Comparison of ENCODE assay signal across 8 mouse cellular contexts in the genomic region with DNA sequence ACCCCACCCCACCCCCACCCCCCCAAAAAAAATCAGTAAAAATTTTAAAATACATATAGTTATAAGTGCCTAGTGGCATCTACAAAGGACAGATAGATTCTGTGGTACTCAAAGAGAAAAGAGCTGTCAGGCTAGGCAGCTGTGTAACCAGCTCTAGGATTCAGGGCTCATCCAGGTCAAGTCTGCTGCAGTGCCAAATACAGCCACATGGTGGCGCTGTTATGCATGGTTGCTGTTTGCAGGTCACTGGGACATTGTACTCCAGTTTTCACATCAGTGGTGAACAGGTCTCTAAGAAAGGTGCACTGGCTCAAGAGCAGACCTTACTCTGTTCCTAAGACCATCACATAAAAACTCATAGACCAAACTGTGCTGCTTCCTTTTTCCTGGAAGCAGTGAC. TPM values are rescaled to one million over a fixed set of nuclear protein-coding genes. Genes with fewer than 3 reads are reported as not detected.
DNase-seq lines count a peak whose midpoint lies in the region; ATAC-seq and TF ChIP-seq lines count a peak whose summit lies in the region.

No protein-coding gene starts in this region.

- H3K9me3 ChIP-seq in hindbrain, postnatal 0 days (ENCODE audit: low read length) = no peaks in the 10 kb centered on the region

- H3K9ac ChIP-seq in hindbrain, postnatal 0 days (replicated peaks; ENCODE audit: low read length) = no peak overlapping the region

- POLR2A ChIA-PET in Patski (lab: Charles Lee) = interaction anchor here (0.7 to 4.1 kb wide), 3 partner anchors 13 to 50 kb away, joined by 3 to 18 read pairs (median 4); partner anchors contain the start of gene Tspan14

- H3K36me3 ChIP-seq in hindbrain, postnatal 0 days (ENCODE audit: insufficient read depth, low read length) = peaks cover 4% of the 10 kb centered on the region; the same call in 1 of the 2 replicates

- no peak overlapping the region for H3K4me3 ChIP-seq in hindbrain, postnatal 0 days (ENCODE audit: low read length)

- no peak overlapping the region for H3K27ac ChIP-seq in hindbrain, postnatal 0 days

- CTCF ChIA-PET in Patski (lab: Charles Lee) = interaction anchor here (0.7 to 6.5 kb wide), 24 partner anchors 9 to 125 kb away, joined by 3 to 68 read pairs (median 4); no protein-coding TSS in a partner anchor

- peak; percentile 88 for ATAC-seq in Patski
- ATAC-seq in hindbrain, postnatal 0 days = peak; percentile 73

- DNase-seq in Patski (ENCODE audit: low read depth, low spot score) = peak; percentile 59
- DNase-seq in cerebellum, adult 9-10 months = peak; percentile 86
- peak; percentile 86 to 98 for DNase-seq in frontal cortex, adult 2 months (ENCODE audit: extremely low spot score in 1 of 2, low spot score in 1 of 2)
- DNase-seq in hindbrain, postnatal 0 days (ENCODE audit: low spot score) = peak; percentile 89
- DNase-seq in left cerebral cortex, adult 11 months (ENCODE audit: low spot score) = peak; percentile 80
- DNase-seq in lung, postnatal 4 days = peak; percentile 84 to 94
- DNase-seq in retina, postnatal 7 days (ENCODE audit: low read depth, low spot score) = peak; percentile 81
- peak; percentile 85 for DNase-seq in urinary bladder, postnatal 10 days (ENCODE audit: low spot score)

- no peaks in the 10 kb centered on the region for H3K27me3 ChIP-seq in Patski
- H3K27me3 ChIP-seq in hindbrain, postnatal 0 days (ENCODE audit: insufficient read depth, low read length) = no peaks in the 10 kb centered on the region

- H3K4me1 ChIP-seq in hindbrain, postnatal 0 days (ENCODE audit: insufficient read depth, low read length) = no peaks in the 10 kb centered on the region

- WGBS in hindbrain, postnatal 0 days = 0% methylated on average over 1 of the region's 1 CpGs

- TF ChIP-seq CTCF in Patski (IDR thresholded peaks at IDR 0.05) = no peak
- peak; percentile 98 for TF ChIP-seq CTCF in hindbrain, postnatal 0 days (IDR thresholded peaks at IDR 0.05; ENCODE audit: low read depth)

- no peak overlapping the region for H3K4me2 ChIP-seq in hindbrain, postnatal 0 days (ENCODE audit: low read depth, low read length)

- in situ Hi-C loops in Patski (cut with MboI; ENCODE audit: low pct_unique_long_range_greater_than_20kb) = no loop called here

RNA-seq across cellular contexts. Expression of gene Sh2d4b, which starts 24.6 kb away (rescaled TPM):
- polyA plus RNA-seq in Patski (2021) = 0.17 TPM
- polyA plus RNA-seq in frontal cortex, adult 2 months (2012; rRNA removed) = 1.1 and 1.3 TPM in 2 replicates
- total RNA-seq in hindbrain, postnatal 0 days (2014; rRNA removed) = 1.8 and 2.6 TPM in 2 replicates
- polyA plus RNA-seq in hindbrain, postnatal 0 days (2015; fragmentation: Nextera tagmentation; extraction: Ambion mirVana) = 0.54 and 0.63 TPM in 2 replicates

RNA-seq across cellular contexts. Expression of gene Tspan14, which starts 49.0 kb away (rescaled TPM):
- 59.0 TPM for polyA plus RNA-seq in Patski (2021)
- polyA plus RNA-seq in frontal cortex, adult 2 months (2012; rRNA removed) = 46.4 and 47.7 TPM in 2 replicates
- total RNA-seq in hindbrain, postnatal 0 days (2014; rRNA removed) = 38.2 and 39.2 TPM in 2 replicates
- polyA plus RNA-seq in hindbrain, postnatal 0 days (2015; fragmentation: Nextera tagmentation; extraction: Ambion mirVana) = 30.4 and 35.2 TPM in 2 replicates
